Mouse (Mus musculus): ENCODE measurements around the gene Rprd1b.

GRCm38 (mm10) chr2:158152685-158153309 lies 124.5 kb downstream of the Rprd1b start:
- TF ChIP-seq POLR2A (IDR thresholded peaks at IDR 0.05; ENCODE audit: low read depth, low read length), result no peak
- no peak for TF ChIP-seq CTCF (IDR thresholded peaks at IDR 0.05; ENCODE audit: extremely low read depth, insufficient read length, insufficient replicate concordance, low read depth, low read length)

All from small intestine, adult 2 months (tissue).